Mouse (Mus musculus) forebrain, embryonic 10.5 days (tissue): ENCODE data around the gene Chmp6. TPM values are rescaled to one million over a fixed set of nuclear protein-coding genes. Genes with fewer than 3 reads are reported as not detected.

Source experiments
- DNase-seq: peaks from one replicate; pipeline ENCODE4 v3.0.0-alpha.2; 2017; ENCODE audit warnings: low spot score; ENCODE audit errors: extremely low spot score
- H3K27ac ChIP-seq: fragments of 300-500 bp; sonication (generic); 2 replicates; pipeline ENCODE4 v1.5.1; 2016; ENCODE audit warnings: mild to moderate bottlenecking
- H3K27me3 ChIP-seq: fragments of 300-500 bp; sonication (generic); 2 replicates; pipeline ENCODE4 v1.6.1; 2016; ENCODE audit warnings: mild to moderate bottlenecking; ENCODE audit not compliant: poor library complexity, severe bottlenecking
- H3K36me3 ChIP-seq: fragments of 300-500 bp; sonication (generic); replicated peaks from 2 replicates; pipeline ENCODE4 v1.6.1; 2016; ENCODE audit warnings: mild to moderate bottlenecking, moderate library complexity
- H3K4me1 ChIP-seq: fragments of 300-500 bp; sonication (generic); 2 replicates; pipeline ENCODE4 v1.6.1; 2016
- H3K4me3 ChIP-seq: fragments of 300-500 bp; sonication (generic); 2 replicates; pipeline ENCODE4 v1.5.1; 2016; ENCODE audit warnings: mild to moderate bottlenecking, moderate library complexity
- H3K9me3 ChIP-seq: fragments of 300-500 bp; sonication (generic); 2 replicates; pipeline ENCODE4 v1.6.1; 2016; ENCODE audit warnings: mild to moderate bottlenecking, moderate library complexity
- WGBS: fragments of 180-500 bp; shearing (Covaris S2); methylation state at CpG from one replicate; pipeline ENCODE4 v1.1.7; 2016; 5-methylcytosine and 5-hydroxymethylcytosine counted together
- polyA plus RNA-seq: library from polyadenylated mRNA; unstranded; fragments of >200 nt; fragmentation: Nextera tagmentation; extraction: Ambion mirVana; gene quantifications from 2 replicates; pipeline ENCODE4 v1.2.1, GENCODE M21; 2016

Chmp6 gene
- polyA plus RNA-seq, 1 experiment from 2014 or later = 124 TPM

GRCm38 (mm10) chr11:119942201-119942726, 29.0 kb downstream of the Chmp6 start:
- Histone ChIP-seq H3K36me3 (no peaks in the 10 kb centered on the region), H3K27me3 (peaks cover 61% of the 10 kb centered on the region), H3K9me3 (no peaks in the 10 kb centered on the region), H3K4me3 (peak overlapping the region; percentile 73), H3K27ac (peak overlapping the region; percentile 88), H3K4me1 (peaks cover 78% of the 10 kb centered on the region)
- under 1% methylated on average over 43 of the region's 43 CpGs for WGBS
- no peak for DNase-seq

- H3K27ac ChIP-seq = peak within 1 kb of the TSS; percentile 88
- H3K4me3 ChIP-seq = peak within 1 kb of the TSS; percentile 73
- under 1% methylated on average over 79 of the region's 79 CpGs for WGBS
- DNase-seq = peak; percentile 99
- no peaks in the 10 kb centered on the region for H3K36me3 ChIP-seq
- peaks cover 60% of the 10 kb centered on the region for H3K27me3 ChIP-seq
- peaks cover 72% of the 10 kb centered on the region for H3K4me1 ChIP-seq
- no peaks in the 10 kb centered on the region for H3K9me3 ChIP-seq
Observed at GRCm38 (mm10) chr11:119942727-119943427, 29.6 kb downstream of the Chmp6 start, which contains the start of gene Baiap2. Gene Baiap2 (plus strand): TSS chr11:119942763.

GRCm38 (mm10) chr11:119943428-119943988, 30.3 kb downstream of the Chmp6 start:
- Histone ChIP-seq H3K9me3 (no peaks in the 10 kb centered on the region), H3K27ac (peak overlapping the region; percentile 88), H3K36me3 (no peaks in the 10 kb centered on the region), H3K4me1 (peaks cover 72% of the 10 kb centered on the region), H3K27me3 (peaks cover 53% of the 10 kb centered on the region), H3K4me3 (peak overlapping the region; percentile 73)
- DNase-seq = no peak
- 8% methylated on average over 32 of the region's 32 CpGs for WGBS

- Histone ChIP-seq H3K27me3 (peaks cover 36% of the 10 kb centered on the region), H3K4me3 (no peak overlapping the region), H3K27ac (no peak overlapping the region), H3K4me1 (peaks cover 58% of the 10 kb centered on the region), H3K9me3 (no peaks in the 10 kb centered on the region), H3K36me3 (no peaks in the 10 kb centered on the region)
- DNase-seq = no peak
- WGBS = 90% methylated on average over 7 of the region's 7 CpGs
Observed at GRCm38 (mm10) chr11:119945343-119945742, 32.1 kb downstream of the Chmp6 start.

GRCm38 (mm10) chr11:119947426-119947825, 34.2 kb downstream of the Chmp6 start:
- Histone ChIP-seq H3K27ac (no peak overlapping the region), H3K4me1 (peaks cover 42% of the 10 kb centered on the region), H3K9me3 (no peaks in the 10 kb centered on the region), H3K36me3 (no peaks in the 10 kb centered on the region), H3K4me3 (no peak overlapping the region), H3K27me3 (peaks cover 20% of the 10 kb centered on the region)
- DNase-seq = no peak
- 95% methylated on average over 1 of the region's 1 CpGs for WGBS

- H3K9me3 ChIP-seq = no peaks in the 10 kb centered on the region
- H3K36me3 ChIP-seq = no peaks in the 10 kb centered on the region
- peaks cover 45% of the 10 kb centered on the region for H3K4me1 ChIP-seq
- DNase-seq = no peak
- WGBS = 57% methylated on average over 2 of the region's 2 CpGs
- no peak overlapping the region for H3K27ac ChIP-seq
- peaks cover 20% of the 10 kb centered on the region for H3K27me3 ChIP-seq
- H3K4me3 ChIP-seq = no peak overlapping the region
Observed at GRCm38 (mm10) chr11:119947897-119948296, 34.7 kb downstream of the Chmp6 start.

GRCm38 (mm10) chr11:119948305-119948704, 35.1 kb downstream of the Chmp6 start:
- no peak for DNase-seq
- 70% methylated on average over 4 of the region's 4 CpGs for WGBS
- peaks cover 20% of the 10 kb centered on the region for H3K27me3 ChIP-seq
- no peaks in the 10 kb centered on the region for H3K9me3 ChIP-seq
- no peak overlapping the region for H3K4me3 ChIP-seq
- no peaks in the 10 kb centered on the region for H3K36me3 ChIP-seq
- H3K4me1 ChIP-seq = peaks cover 45% of the 10 kb centered on the region
- no peak overlapping the region for H3K27ac ChIP-seq

- Histone ChIP-seq H3K27me3 (peaks cover 15% of the 10 kb centered on the region), H3K36me3 (no peaks in the 10 kb centered on the region), H3K4me1 (peaks cover 45% of the 10 kb centered on the region), H3K4me3 (no peak overlapping the region), H3K27ac (no peak overlapping the region), H3K9me3 (no peaks in the 10 kb centered on the region)
- no peak for DNase-seq
- 88% methylated on average over 2 of the region's 2 CpGs for WGBS
Observed at GRCm38 (mm10) chr11:119948803-119949202, 35.6 kb downstream of the Chmp6 start.

- 96% methylated on average over 3 of the region's 3 CpGs for WGBS
Observed at GRCm38 (mm10) chr11:119950535-119950934, 37.3 kb downstream of the Chmp6 start.

GRCm38 (mm10) chr11:119951326-119951725, 38.1 kb downstream of the Chmp6 start:
- H3K36me3 ChIP-seq = no peaks in the 10 kb centered on the region
- DNase-seq = no peak
- peaks cover 41% of the 10 kb centered on the region for H3K4me1 ChIP-seq
- H3K9me3 ChIP-seq = no peaks in the 10 kb centered on the region
- WGBS = 92% methylated on average over 6 of the region's 6 CpGs
- no peak overlapping the region for H3K27ac ChIP-seq
- H3K4me3 ChIP-seq = no peak overlapping the region
- no peaks in the 10 kb centered on the region for H3K27me3 ChIP-seq

More at GRCm38 (mm10) chr11:119950535-119950934, 37.3 kb downstream of the Chmp6 start:
- Histone ChIP-seq H3K27ac (no peak overlapping the region), H3K27me3 (no peaks in the 10 kb centered on the region), H3K4me1 (peaks cover 40% of the 10 kb centered on the region), H3K36me3 (no peaks in the 10 kb centered on the region), H3K4me3 (no peak overlapping the region), H3K9me3 (no peaks in the 10 kb centered on the region)
- DNase-seq = no peak

GRCm38 (mm10) chr11:119952429-119953224, 39.4 kb downstream of the Chmp6 start:
- Histone ChIP-seq H3K27me3 (no peaks in the 10 kb centered on the region), H3K36me3 (no peaks in the 10 kb centered on the region), H3K27ac (no peak overlapping the region), H3K4me3 (no peak overlapping the region), H3K9me3 (no peaks in the 10 kb centered on the region), H3K4me1 (peaks cover 53% of the 10 kb centered on the region)
- 74% methylated on average over 5 of the region's 5 CpGs for whole genome bisulfite sequencing
- no peak for DNase-seq

GRCm38 (mm10) chr11:119954233-119954632, 41.0 kb downstream of the Chmp6 start:
- H3K9me3 ChIP-seq = no peaks in the 10 kb centered on the region
- H3K27ac ChIP-seq = no peak overlapping the region
- 0 out of 2 replicates have a peak, but pooled peaks cover 2% of the 10 kb centered on the region for H3K36me3 ChIP-seq
- 82% methylated on average over 4 of the region's 4 CpGs for WGBS
- H3K27me3 ChIP-seq = no peaks in the 10 kb centered on the region
- H3K4me1 ChIP-seq = peaks cover 42% of the 10 kb centered on the region
- DNase-seq = no peak
- H3K4me3 ChIP-seq = no peak overlapping the region
